Comparison of ENCODE assay signal across 13 mouse cellular contexts in the genomic region with DNA sequence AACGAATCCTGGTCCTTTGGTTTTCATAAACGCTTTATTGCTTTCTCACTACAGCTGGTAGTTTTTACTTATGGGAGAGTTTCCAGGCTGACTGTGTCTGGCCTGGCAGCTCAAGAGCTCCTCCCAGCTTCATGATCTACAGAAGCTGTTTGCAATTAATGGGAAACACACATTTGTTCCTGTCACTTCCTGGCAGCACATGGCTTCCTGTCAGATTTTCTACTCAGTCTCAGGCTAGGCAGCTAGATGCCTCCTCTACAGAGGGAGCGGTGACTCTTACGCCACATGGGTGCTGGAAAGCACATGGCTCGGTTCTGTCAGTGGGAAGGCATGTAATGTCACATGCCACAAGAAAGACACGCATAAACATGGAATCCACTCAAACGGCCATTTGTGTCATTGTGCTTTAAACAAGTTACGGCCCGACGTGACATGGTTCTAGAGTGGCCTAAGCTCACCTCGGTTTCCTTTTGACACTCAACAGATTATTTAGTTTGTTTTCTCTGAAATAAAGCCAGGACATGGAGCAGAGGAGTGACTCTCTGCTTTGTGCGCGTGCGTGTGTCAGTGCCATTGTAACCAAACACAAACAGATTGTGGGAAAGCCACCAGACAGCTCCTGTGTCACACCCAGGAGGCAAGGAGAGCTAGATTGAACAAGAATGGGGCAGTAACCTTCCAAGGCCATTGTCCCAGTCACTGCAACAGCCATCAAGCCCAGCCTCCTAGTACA. TPM values are rescaled to one million over a fixed set of nuclear protein-coding genes. Genes with fewer than 3 reads are reported as not detected.
DNase-seq lines count a peak whose midpoint lies in the region; ATAC-seq and TF ChIP-seq lines count a peak whose summit lies in the region.
"Had no signal": no experiment of that assay in that cellular context is flagged by ENCODE, and none has a peak within 500 bp of the region (broad histone marks: within the 10 kb centered on the region; RNA-seq: fewer than 3 reads in every experiment).

No protein-coding gene starts in this region.

- H3K27me3 ChIP-seq in embryonic facial prominence, embryonic 14.5 days (replicated peaks; ENCODE audit: control insufficient read depth, insufficient read depth, low read length): no peaks in the 10 kb centered on the region
- H3K27me3 ChIP-seq in embryonic facial prominence, embryonic 10.5 days (replicated peaks; ENCODE audit: low read depth, poor library complexity, severe bottlenecking): no peaks in the 10 kb centered on the region
- no peaks in the 10 kb centered on the region for H3K27me3 ChIP-seq in kidney, postnatal 0 days (ENCODE audit: insufficient read depth, low read length)
- no peaks in the 10 kb centered on the region for H3K27me3 ChIP-seq in hindbrain, embryonic 14.5 days (ENCODE audit: control insufficient read depth, insufficient read depth, low read length)
- no peaks in the 10 kb centered on the region for H3K27me3 ChIP-seq in midbrain, embryonic 15.5 days (replicated peaks)
- H3K27me3 ChIP-seq: heart, embryonic 15.5 days; limb, embryonic 12.5 days had no signal

- H3K4me2 ChIP-seq in embryonic facial prominence, embryonic 14.5 days (ENCODE audit: low read depth, low read length): no peak overlapping the region
- no peak overlapping the region for H3K4me2 ChIP-seq in kidney, postnatal 0 days (ENCODE audit: low read length)
- H3K4me2 ChIP-seq in hindbrain, embryonic 14.5 days (replicated peaks): no peak overlapping the region
- no peak overlapping the region for H3K4me2 ChIP-seq in midbrain, embryonic 15.5 days
- H3K4me2 ChIP-seq: heart, embryonic 15.5 days; limb, embryonic 12.5 days had no signal

- H3K9me3 ChIP-seq in embryonic facial prominence, embryonic 14.5 days (ENCODE audit: control insufficient read depth, low read length): no peaks in the 10 kb centered on the region
- no peaks in the 10 kb centered on the region for H3K9me3 ChIP-seq in embryonic facial prominence, embryonic 10.5 days
- H3K9me3 ChIP-seq in kidney, postnatal 0 days (replicated peaks; ENCODE audit: low read length): no peaks in the 10 kb centered on the region
- H3K9me3 ChIP-seq in hindbrain, embryonic 14.5 days (ENCODE audit: control insufficient read depth, low read length): no peaks in the 10 kb centered on the region
- H3K9me3 ChIP-seq in midbrain, embryonic 15.5 days: no peaks in the 10 kb centered on the region
- H3K9me3 ChIP-seq: heart, embryonic 15.5 days; limb, embryonic 12.5 days had no signal

- no peak overlapping the region for H3K27ac ChIP-seq in embryonic facial prominence, embryonic 14.5 days (replicated peaks; ENCODE audit: low read depth, low read length)
- H3K27ac ChIP-seq in embryonic facial prominence, embryonic 10.5 days (replicated peaks): no peak overlapping the region
- H3K27ac ChIP-seq in kidney, postnatal 0 days: no peak overlapping the region
- H3K27ac ChIP-seq in hindbrain, embryonic 14.5 days: no peak overlapping the region
- H3K27ac ChIP-seq in midbrain, embryonic 15.5 days: no peak overlapping the region
- H3K27ac ChIP-seq: heart, embryonic 15.5 days; limb, embryonic 12.5 days had no signal

- intact Hi-C loops in heart, postnatal 10 days (cut with DNase I): no loop called here

- H3K9ac ChIP-seq in embryonic facial prominence, embryonic 14.5 days (ENCODE audit: low read depth, low read length): no peak overlapping the region
- no peak overlapping the region for H3K9ac ChIP-seq in kidney, postnatal 0 days (ENCODE audit: low read depth, low read length)
- no peak overlapping the region for H3K9ac ChIP-seq in hindbrain, embryonic 14.5 days
- no peak overlapping the region for H3K9ac ChIP-seq in midbrain, embryonic 15.5 days
- H3K9ac ChIP-seq: heart, embryonic 15.5 days; limb, embryonic 12.5 days had no signal

- no peak for ATAC-seq in embryonic facial prominence, embryonic 14.5 days (ENCODE audit: low read depth)
- no peak for ATAC-seq in kidney, postnatal 0 days (replicated peaks; ENCODE audit: low FRiP score, low read depth)
- no peak for ATAC-seq in hindbrain, embryonic 14.5 days (ENCODE audit: low FRiP score)
- ATAC-seq in midbrain, embryonic 15.5 days (replicated peaks): no peak
- ATAC-seq: midbrain, embryonic 16.5 days had no signal

- no peak for TF ChIP-seq CTCF in kidney, postnatal 0 days (IDR thresholded peaks at IDR 0.05; ENCODE audit: low read depth)

- peaks cover 94% of the 10 kb centered on the region for H3K36me3 ChIP-seq in embryonic facial prominence, embryonic 14.5 days (ENCODE audit: control insufficient read depth, insufficient read depth, low read length)
- H3K36me3 ChIP-seq in embryonic facial prominence, embryonic 10.5 days (replicated peaks): peaks cover 99% of the 10 kb centered on the region
- peaks cover 38% of the 10 kb centered on the region for H3K36me3 ChIP-seq in kidney, postnatal 0 days (ENCODE audit: insufficient read depth, low read length)
- H3K36me3 ChIP-seq in hindbrain, embryonic 14.5 days (replicated peaks; ENCODE audit: control insufficient read depth, insufficient read depth): peaks cover 38% of the 10 kb centered on the region
- H3K36me3 ChIP-seq in midbrain, embryonic 15.5 days (replicated peaks): no peaks in the 10 kb centered on the region

- H3K4me1 ChIP-seq in embryonic facial prominence, embryonic 14.5 days (ENCODE audit: control insufficient read depth, insufficient read depth, low read length): no peaks in the 10 kb centered on the region
- H3K4me1 ChIP-seq in embryonic facial prominence, embryonic 10.5 days: no peaks in the 10 kb centered on the region
- no peaks in the 10 kb centered on the region for H3K4me1 ChIP-seq in kidney, postnatal 0 days (replicated peaks; ENCODE audit: insufficient read depth, low read length)
- no peaks in the 10 kb centered on the region for H3K4me1 ChIP-seq in hindbrain, embryonic 14.5 days (replicated peaks; ENCODE audit: control insufficient read depth, insufficient read depth, low read length)
- H3K4me1 ChIP-seq in midbrain, embryonic 15.5 days: no peaks in the 10 kb centered on the region
- H3K4me1 ChIP-seq: heart, embryonic 15.5 days; limb, embryonic 12.5 days had no signal

- 91% methylated on average over 14 of the region's 14 CpGs for WGBS in embryonic facial prominence, embryonic 14.5 days
- 95% methylated on average over 14 of the region's 14 CpGs for WGBS in embryonic facial prominence, embryonic 10.5 days
- WGBS in kidney, postnatal 0 days: 90% methylated on average over 14 of the region's 14 CpGs
- 97% methylated on average over 14 of the region's 14 CpGs for WGBS in hindbrain, embryonic 14.5 days
- 94% methylated on average over 14 of the region's 14 CpGs for WGBS in midbrain, embryonic 15.5 days

- H3K4me3 ChIP-seq in embryonic facial prominence, embryonic 14.5 days (ENCODE audit: low read depth, low read length): no peak overlapping the region
- no peak overlapping the region for H3K4me3 ChIP-seq in embryonic facial prominence, embryonic 10.5 days
- H3K4me3 ChIP-seq in kidney, postnatal 0 days (replicated peaks; ENCODE audit: low read depth, low read length): no peak overlapping the region
- no peak overlapping the region for H3K4me3 ChIP-seq in hindbrain, embryonic 14.5 days (replicated peaks; ENCODE audit: low read length)
- H3K4me3 ChIP-seq in midbrain, embryonic 15.5 days: no peak overlapping the region
- H3K4me3 ChIP-seq: heart, embryonic 15.5 days; limb, embryonic 12.5 days had no signal

- peak; percentile 38 for DNase-seq in embryonic facial prominence, embryonic 14.5 days (ENCODE audit: low spot score)
- DNase-seq in embryonic facial prominence, embryonic 10.5 days (ENCODE audit: low spot score): no peak
- DNase-seq in kidney, postnatal 0 days (ENCODE audit: low spot score): peak; percentile 11
- DNase-seq in kidney, adult 8-10 months: no peak
- DNase-seq in adipocyte (ENCODE audit: low spot score): peak; percentile 5
- peak; percentile 22 to 34 for DNase-seq in heart, postnatal 10 days
- no peak for DNase-seq in hindbrain, embryonic 14.5 days (ENCODE audit: low spot score)
- DNase-seq: cerebellum, adult 8-10 months; lung, adult 2 months had no signal

RNA-seq across cellular contexts. Expression of a gene that starts 36.1 kb away (rescaled TPM):
- polyA plus RNA-seq in embryonic facial prominence, embryonic 14.5 days (2014; fragmentation: Nextera tagmentation; extraction: Ambion mirVana): 65.9 and 75.8 TPM in 2 replicates
- polyA plus RNA-seq in embryonic facial prominence, embryonic 10.5 days (2016; fragmentation: Nextera tagmentation; extraction: Ambion mirVana): 129 and 137 TPM in 2 replicates
- 49.1 and 57.6 TPM in 2 replicates for polyA plus RNA-seq in kidney, postnatal 0 days (2015; fragmentation: Nextera tagmentation; extraction: Ambion mirVana)
- 10 to 100 TPM; 21.5 to 25.2 TPM for total RNA-seq in heart, postnatal 10 days (2021)
- polyA plus RNA-seq in hindbrain, embryonic 14.5 days (2014; fragmentation: Nextera tagmentation; extraction: Ambion mirVana): 29.1 and 30.7 TPM in 2 replicates
- 18.0 and 18.3 TPM in 2 replicates for polyA plus RNA-seq in midbrain, embryonic 15.5 days (2015; fragmentation: Nextera tagmentation; extraction: Ambion mirVana)

Comparison
In these comparisons a context has a peak if more than half of its experiments do, and no peak if none do; other contexts are left out.
1. DNase-seq: peak in embryonic facial prominence, embryonic 14.5 days (single experiment), kidney, postnatal 0 days (single experiment), adipocyte (single experiment) and heart, postnatal 10 days (2 of 2); none in embryonic facial prominence, embryonic 10.5 days (single experiment), kidney, adult 8-10 months (0 of 2) and hindbrain, embryonic 14.5 days (single experiment).